Mouse (Mus musculus) right cerebral cortex, postnatal 36 days (tissue): ENCODE data around the gene Siae.

Experiments used
- DNase-seq, 2 experiments: peaks; one replicate each; pipeline ENCODE4 v3.0.0; 2022; ENCODE audit warnings: low spot score in 2 of 2, mixed read lengths in 1 of 2

The Siae gene

GRCm38 (mm10) chr9:37554838-37555748 lies at the start of gene Siae:
TSS of gene Siae (plus strand) at chr9:37555698.
- no peak for DNase-seq

DNA sequence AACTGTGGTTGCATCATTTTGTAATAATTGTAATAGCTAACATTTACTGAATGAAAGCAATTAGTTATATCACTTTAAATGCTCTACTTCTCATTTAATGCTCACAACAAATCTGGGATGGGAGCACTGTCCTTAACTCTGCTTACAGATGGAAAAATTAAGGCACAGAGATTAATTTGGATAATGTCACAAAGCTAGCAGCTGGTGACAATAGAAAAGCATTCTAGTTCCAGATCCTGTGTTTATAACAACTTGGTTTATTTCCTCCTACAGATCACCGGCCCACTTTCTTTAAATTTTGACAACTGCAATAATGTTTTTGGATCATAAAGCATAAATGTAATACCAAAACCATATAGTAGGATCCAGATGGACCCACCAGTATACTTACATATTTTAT lies 49.5 kb upstream of the Siae start:
- no peak for DNase-seq

GRCm38 (mm10) chr9:37512097-37512496 lies 43.4 kb upstream of the Siae start:
- DNase-seq: no peak

DNA sequence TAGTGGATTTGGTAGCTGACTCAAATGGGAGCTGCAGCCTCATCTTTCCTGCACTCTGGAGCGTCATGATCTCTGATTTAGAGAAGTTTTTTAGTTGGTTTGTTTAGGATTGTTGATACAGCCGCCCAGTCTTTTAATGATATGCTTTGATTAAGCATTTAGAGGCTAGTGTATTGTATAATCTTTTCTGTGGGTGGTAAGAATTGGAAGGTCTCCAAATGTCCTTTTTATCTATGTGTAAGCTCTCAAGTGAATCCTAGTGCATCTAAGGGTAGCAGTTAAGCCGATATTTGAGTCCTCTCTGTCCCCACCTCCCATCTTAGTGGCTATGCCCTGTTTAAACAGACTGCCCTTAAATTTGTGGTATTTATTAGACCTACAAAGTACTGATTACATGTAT lies 41.0 kb upstream of the Siae start:
- no peak for DNase-seq

DNA sequence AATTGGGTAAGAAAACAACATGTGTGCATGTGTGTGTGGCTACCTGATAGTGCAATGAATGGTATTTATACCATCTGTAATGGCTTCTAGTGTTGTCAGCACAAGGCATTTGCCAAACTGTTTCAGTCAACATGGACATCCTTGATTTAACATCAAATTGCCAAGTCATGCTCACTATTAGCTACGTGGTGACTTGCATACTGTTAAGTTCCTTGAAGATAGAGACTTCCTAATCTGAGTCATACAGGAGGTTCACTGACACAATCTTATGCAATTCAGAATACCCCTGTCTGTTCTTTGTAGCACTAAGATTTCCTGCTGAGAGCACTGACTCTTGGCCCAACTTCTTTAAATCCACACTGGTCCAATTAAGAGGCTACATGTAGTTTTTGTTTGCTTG lies 38.0 kb upstream of the Siae start:
- DNase-seq: no peak

GRCm38 (mm10) chr9:37518991-37519390 lies 36.5 kb upstream of the Siae start:
- DNase-seq: no peak

- no peak for DNase-seq
Observed at GRCm38 (mm10) chr9:37519995-37520394, 35.5 kb upstream of the Siae start.

GRCm38 (mm10) chr9:37525461-37525860 lies 30.0 kb upstream of the Siae start:
- no peak for DNase-seq

DNA sequence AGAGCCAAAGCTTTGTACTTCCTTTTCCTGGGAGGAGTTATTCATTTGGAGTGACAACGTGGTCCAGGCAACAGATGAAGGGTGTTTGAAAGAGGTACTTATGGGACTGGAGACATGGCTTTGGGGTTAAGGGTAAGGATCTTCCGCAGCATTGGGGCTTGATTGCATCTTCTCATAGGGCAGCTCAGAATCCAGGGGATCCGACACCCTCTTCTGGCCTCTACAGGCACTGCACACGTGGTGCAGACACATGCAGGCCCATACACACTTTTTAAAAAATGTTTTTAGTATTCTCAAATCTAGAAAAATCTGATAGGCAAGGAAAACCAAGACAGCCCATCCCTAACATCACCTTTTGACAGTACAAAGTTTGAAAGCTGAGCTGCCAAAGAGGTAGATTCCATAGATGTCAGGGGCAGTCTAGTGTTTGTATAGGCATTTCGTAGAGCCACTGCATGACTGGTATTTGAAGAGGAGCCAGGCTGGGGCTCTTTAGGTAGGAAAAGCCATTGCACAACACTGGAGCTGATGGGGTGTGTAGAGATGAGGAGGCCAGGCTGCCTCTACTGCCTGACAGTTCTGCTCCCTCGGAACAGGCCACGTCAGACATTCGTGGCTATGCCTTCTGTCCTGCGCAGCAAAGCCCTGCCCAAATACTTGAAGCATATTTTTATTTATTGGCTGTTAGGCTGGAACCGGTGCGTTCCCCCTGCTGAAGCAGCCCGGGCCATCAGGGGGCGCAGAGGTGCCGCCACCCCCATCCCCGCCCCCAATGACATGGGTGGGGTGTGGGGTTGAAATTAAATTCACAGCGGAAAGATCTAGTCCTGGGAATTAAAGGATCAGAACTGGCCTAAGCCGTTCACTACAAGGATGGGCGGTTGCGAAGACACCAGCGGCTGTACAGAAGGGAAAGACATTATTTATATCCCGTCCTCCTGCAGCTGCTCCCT lies 28.8 kb upstream of the Siae start:
- no peak for DNase-seq

DNA sequence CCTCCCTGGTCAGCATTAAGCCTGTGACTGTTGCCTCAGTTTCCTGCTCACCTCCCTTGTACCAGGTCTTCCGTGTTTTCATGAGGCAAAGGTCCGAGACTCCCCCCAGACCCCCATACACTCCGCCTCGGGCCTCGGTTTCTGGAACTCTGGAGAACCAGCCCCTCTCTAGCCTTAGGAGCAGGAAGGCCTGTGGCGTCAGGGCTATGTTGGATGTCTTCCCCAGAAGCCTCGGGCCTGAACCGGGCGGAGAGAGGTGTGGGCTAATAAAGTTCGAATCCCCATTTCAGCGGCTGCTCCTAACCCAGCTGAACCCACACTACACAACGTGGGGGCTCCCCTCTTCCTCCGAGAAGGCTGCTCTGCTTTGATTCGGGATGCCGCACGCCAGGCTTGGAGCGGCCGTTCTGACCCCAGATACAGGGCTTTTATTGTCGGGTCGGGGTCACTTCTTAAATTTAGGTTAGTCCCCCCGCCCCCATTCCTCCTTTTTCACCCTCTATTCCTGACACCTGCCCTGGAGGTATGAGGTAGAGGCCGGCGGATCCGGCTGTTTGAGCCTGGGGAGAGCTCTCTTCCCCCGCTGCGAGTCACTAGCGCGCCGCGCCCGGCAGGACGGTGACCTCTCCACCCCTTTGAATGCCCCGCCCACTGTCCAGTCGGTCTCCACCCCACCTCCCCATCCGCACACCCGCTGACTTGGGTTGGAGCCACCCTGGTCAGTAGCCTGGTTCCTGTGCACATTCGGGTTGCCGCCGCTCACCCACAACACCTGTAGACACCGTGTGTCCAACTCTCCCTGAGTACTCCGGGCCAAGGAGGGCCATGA lies 27.9 kb upstream of the Siae start, which contains the start of gene Esam:
TSS of gene Esam (plus strand) at position 683 of the 829 bp plus-strand sequence.
- no peak for DNase-seq

DNA sequence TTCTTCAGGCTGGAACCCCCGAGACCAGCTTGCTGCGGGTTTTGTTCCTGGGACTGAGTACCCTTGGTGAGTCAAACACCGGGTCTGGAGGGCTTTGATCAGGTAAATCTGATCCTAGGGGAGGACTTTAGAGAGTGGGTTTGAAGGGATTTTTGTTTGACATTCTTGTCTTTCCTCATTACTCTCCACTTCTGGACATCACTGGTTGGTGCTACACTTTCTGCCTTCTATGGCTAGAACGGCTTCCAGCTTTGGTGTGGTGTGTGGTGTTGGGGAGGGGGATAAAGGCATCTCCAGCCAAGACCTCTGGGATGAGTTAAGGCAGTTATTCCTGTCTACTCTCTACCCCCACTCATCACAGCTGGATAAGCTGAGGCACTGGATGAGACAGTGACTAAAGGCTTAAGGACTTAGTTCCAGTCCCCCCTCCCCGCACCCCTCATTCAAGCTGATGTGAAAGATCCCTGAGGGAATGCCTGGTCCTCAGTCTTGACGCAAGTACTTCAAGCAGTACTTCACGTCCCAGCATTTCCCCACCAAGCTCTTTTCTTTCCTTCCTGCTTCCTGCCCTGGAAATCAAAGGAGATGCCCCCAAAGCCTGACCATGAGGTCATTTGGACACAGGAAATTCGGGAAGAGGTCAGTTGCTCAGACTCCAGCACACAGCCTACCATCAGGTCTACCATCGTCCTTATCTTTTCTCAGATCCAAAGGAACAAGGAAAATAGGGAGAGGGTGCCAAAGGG lies 27.1 kb upstream of the Siae start:
- DNase-seq: no peak

DNA sequence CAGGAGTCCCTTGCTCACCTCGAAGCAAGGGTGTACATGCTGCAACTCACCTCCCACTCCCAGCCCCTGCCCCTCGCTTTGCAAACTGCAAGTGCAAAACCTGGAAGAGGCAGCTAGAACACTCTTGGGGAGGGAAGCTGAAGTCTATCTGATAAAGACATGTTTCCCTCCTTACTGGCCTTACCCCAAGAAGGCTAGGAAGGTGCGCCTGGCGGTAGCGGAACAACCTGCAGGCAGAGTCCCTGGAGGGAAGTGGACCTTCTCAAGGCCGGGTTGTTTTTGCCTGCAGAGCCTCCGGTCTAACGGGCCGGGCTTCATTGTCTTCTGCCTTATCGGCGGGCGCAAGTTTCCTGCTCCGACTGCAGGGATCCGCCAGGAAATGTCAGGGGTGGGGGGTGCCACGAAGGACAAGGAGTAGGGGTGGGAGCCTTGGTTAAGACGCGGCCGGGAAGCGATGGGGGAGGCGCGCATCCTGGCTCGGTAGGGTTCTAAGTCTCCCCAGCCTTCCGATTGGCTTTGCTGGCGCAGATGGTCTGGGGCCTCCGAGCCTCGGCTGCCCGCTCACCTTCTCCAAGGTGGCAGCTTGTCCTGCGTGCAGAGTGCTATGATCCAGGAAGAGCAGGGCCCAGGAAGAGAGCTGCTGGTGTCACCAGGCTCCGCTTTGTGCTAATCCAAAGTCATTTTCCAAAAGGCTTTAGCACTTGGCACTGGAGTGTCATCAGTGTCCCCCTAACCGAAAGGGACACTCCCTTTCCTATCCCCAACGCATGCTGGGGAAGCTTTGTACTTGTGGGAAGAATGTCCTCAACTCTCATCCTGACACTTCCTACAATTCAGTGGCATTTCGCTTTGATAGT lies 25.2 kb upstream of the Siae start:
- no peak for DNase-seq

GRCm38 (mm10) chr9:37530888-37531705 lies 24.4 kb upstream of the Siae start:
- no peak for DNase-seq

DNA sequence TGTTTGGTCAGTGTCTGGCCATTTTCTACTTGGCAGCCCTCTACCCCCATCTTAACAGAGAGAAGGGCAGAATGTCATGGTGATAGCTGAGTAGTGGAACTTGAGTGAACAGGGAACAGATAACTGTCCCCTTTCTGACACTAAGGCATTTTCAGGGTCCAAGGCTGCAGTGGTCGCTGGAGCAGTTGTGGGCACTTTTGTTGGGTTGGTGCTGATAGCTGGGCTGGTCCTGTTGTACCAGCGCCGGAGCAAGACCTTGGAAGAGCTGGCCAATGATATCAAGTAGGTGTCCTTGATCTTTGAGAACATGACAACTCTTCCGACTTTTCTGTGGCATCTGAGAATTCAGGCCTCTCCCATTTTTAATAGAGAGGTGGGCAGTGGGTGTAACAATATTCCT lies 18.6 kb upstream of the Siae start:
- no peak for DNase-seq

- no peak for DNase-seq
Observed at GRCm38 (mm10) chr9:37537658-37538250, 17.7 kb upstream of the Siae start.

DNA sequence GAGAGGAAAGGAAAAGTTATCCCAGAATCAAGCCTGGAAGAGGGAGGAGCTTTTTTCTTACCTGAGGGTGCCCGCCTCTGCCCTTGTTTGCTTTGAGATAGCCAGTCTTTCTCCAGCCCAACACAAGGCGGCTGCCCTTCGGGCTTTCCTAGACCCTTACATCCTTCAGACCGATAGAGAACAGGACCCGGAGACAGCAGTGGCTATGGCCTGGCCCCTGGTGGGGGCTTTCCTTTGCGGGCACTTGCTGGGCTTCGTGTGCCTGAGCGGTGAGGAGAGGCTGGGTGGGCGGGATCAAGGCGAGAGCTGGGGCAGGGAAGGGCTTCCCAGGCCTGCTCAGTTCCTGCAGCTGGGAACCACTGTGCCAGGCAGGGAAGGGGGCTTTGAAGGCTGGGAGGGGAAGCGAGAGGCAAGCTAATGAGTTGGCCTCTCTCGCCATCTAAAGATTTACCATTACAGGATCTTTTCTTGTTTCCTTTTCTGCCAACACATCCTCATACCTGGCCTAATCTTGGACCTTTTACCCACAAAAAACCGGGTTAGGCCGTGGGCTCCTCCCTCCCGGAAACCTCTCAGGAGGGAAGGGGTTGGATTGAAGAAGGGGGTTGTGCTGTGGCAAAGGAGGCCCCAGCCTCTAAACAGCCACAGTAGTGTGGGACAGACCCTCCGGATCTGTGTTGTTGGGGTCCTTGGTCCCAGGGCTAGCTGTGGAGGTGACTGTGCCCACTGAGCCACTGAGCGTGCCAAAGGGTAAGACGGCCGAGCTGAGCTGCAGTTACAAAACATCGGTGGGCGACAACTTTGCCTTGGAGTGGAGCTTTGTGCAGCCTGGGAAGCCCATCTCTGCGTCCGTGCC lies 16.1 kb upstream of the Siae start, which contains the start of gene Vsig2:
TSS of gene Vsig2 (plus strand) at position 86 of the 856 bp plus-strand sequence.
- DNase-seq: no peak

GRCm38 (mm10) chr9:37540226-37540625 lies 15.3 kb upstream of the Siae start:
- DNase-seq: no peak
